Mouse (Mus musculus) hindbrain, postnatal 0 days (tissue): ENCODE data around the gene Pik3c2a. TPM values are rescaled to one million over a fixed set of nuclear protein-coding genes. Genes with fewer than 3 reads are reported as not detected.

Source experiments
- ATAC-seq: fragments of 200-750 bp; cut with Nextera tagmentation; 2 replicates; pipeline ENCODE4 v1.8.0; 2017; ENCODE audit warnings: mild to moderate bottlenecking, moderate TSS enrichment, moderate library complexity
- DNase-seq: peaks from one replicate; pipeline ENCODE4 v3.0.0-alpha.2; 2015; ENCODE audit warnings: low spot score
- H3K27ac ChIP-seq: fragments of 300-500 bp; sonication (generic); 2 replicates; pipeline ENCODE4 v1.5.1; 2014; ENCODE audit warnings: mild to moderate bottlenecking
- H3K27me3 ChIP-seq: fragments of 300-500 bp; sonication (generic); 2 replicates; pipeline ENCODE4 v1.6.1; 2014; ENCODE audit warnings: low read length, mixed read lengths; ENCODE audit not compliant: insufficient read depth
- H3K36me3 ChIP-seq: fragments of 300-500 bp; sonication (generic); 2 replicates; pipeline ENCODE4 v1.6.1; 2014; ENCODE audit warnings: low read length, mixed read lengths; ENCODE audit not compliant: insufficient read depth
- H3K4me1 ChIP-seq: fragments of 300-500 bp; sonication (generic); 2 replicates; pipeline ENCODE4 v1.6.1; 2014; ENCODE audit warnings: antibody characterized with exemption, low read length, mixed read lengths; ENCODE audit not compliant: insufficient read depth
- H3K4me2 ChIP-seq: fragments of 300-500 bp; sonication (generic); 2 replicates; pipeline ENCODE4 v1.6.1; 2014; ENCODE audit warnings: low read depth, mild to moderate bottlenecking, low read length, moderate library complexity, mixed read lengths
- H3K4me3 ChIP-seq: fragments of 300-500 bp; sonication (generic); 2 replicates; pipeline ENCODE4 v1.5.1; 2014; ENCODE audit warnings: low read length
- H3K9ac ChIP-seq: fragments of 300-500 bp; sonication (generic); replicated peaks from 2 replicates; pipeline ENCODE4 v1.6.1; 2014; ENCODE audit warnings: mild to moderate bottlenecking, low read length, moderate library complexity, mixed read lengths
- H3K9me3 ChIP-seq: fragments of 300-500 bp; sonication (generic); 2 replicates; pipeline ENCODE4 v1.6.1; 2016; ENCODE audit warnings: low read length, mixed read lengths
- CTCF ChIP-seq: IDR thresholded peaks from 2 replicates; pipeline ENCODE4 v1.5.1; 2016; ENCODE audit warnings: antibody characterized with exemption, control low read depth, low read depth
- WGBS: fragments of 180-500 bp; shearing (Covaris S2); extraction: QIAGEN DNeasy Blood & Tissue Kit; methylation state at CpG from one replicate; pipeline ENCODE4 v1.1.7; 2014; 5-methylcytosine and 5-hydroxymethylcytosine counted together
- polyA plus RNA-seq: library from polyadenylated mRNA; unstranded; fragments of >200 nt; fragmentation: Nextera tagmentation; extraction: Ambion mirVana; gene quantifications from 2 replicates; pipeline ENCODE4 v1.2.1, GENCODE M21; 2015
- total RNA-seq: library from RNA; depleted of rRNA; stranded (reverse); fragments of >200 nt; gene quantifications from 2 replicates; pipeline ENCODE4 v1.2.3, GENCODE M21; 2014

Gene Pik3c2a
- total and polyA plus RNA-seq, 2 experiments from 2014 or later, result 9.5 to 24.3 TPM

- Histone ChIP-seq H3K9ac (no peak overlapping the region), H3K4me2 (no peak overlapping the region), H3K4me3 (no peak overlapping the region), H3K27me3 (no peaks in the 10 kb centered on the region), H3K36me3 (no peaks in the 10 kb centered on the region), H3K9me3 (no peaks in the 10 kb centered on the region), H3K4me1 (no peaks in the 10 kb centered on the region), H3K27ac (no peak overlapping the region)
- no peak for TF ChIP-seq CTCF
- DNase-seq (no peak), ATAC-seq (no peak)
These were observed 32.6 kb upstream of the Pik3c2a start for GRCm38 (mm10) chr7:116475836-116476235.

- DNase-seq, result no peak
These were observed 18.9 kb upstream of the Pik3c2a start for GRCm38 (mm10) chr7:116462114-116462513.

GRCm38 (mm10) chr7:116458985-116459441, 15.8 kb upstream of the Pik3c2a start:
- ATAC-seq, result no peak
- H3K27ac ChIP-seq, result no peak overlapping the region
- TF ChIP-seq CTCF, result peak; percentile 74
- H3K4me2 ChIP-seq, result no peak overlapping the region
- H3K9me3 ChIP-seq, result no peaks in the 10 kb centered on the region
- H3K36me3 ChIP-seq, result no peaks in the 10 kb centered on the region
- H3K4me3 ChIP-seq, result no peak overlapping the region
- 35% methylated on average over 3 of the region's 3 CpGs for WGBS
- no peaks in the 10 kb centered on the region for H3K4me1 ChIP-seq
- no peak overlapping the region for H3K9ac ChIP-seq
- no peaks in the 10 kb centered on the region for H3K27me3 ChIP-seq
- DNase-seq, result peak; percentile 66

More at GRCm38 (mm10) chr7:116462114-116462513, 18.9 kb upstream of the Pik3c2a start:
- Histone ChIP-seq H3K9ac (no peak overlapping the region), H3K4me1 (no peaks in the 10 kb centered on the region), H3K4me2 (no peak overlapping the region), H3K9me3 (no peaks in the 10 kb centered on the region), H3K27ac (no peak overlapping the region), H3K36me3 (no peaks in the 10 kb centered on the region), H3K27me3 (no peaks in the 10 kb centered on the region), H3K4me3 (no peak overlapping the region)
- ATAC-seq, result no peak
- WGBS, result 61% methylated on average over 8 of the region's 8 CpGs
- TF ChIP-seq CTCF, result no peak

GRCm38 (mm10) chr7:116457391-116457790, 14.1 kb upstream of the Pik3c2a start:
- no peaks in the 10 kb centered on the region for H3K9me3 ChIP-seq
- H3K36me3 ChIP-seq, result no peaks in the 10 kb centered on the region
- no peak overlapping the region for H3K9ac ChIP-seq
- H3K4me1 ChIP-seq, result no peaks in the 10 kb centered on the region
- no peak for ATAC-seq
- no peak for DNase-seq
- no peak overlapping the region for H3K27ac ChIP-seq
- no peaks in the 10 kb centered on the region for H3K27me3 ChIP-seq
- no peak overlapping the region for H3K4me3 ChIP-seq
- no peak for TF ChIP-seq CTCF
- WGBS, result 76% methylated on average over 6 of the region's 6 CpGs
- no peak overlapping the region for H3K4me2 ChIP-seq

- no peak for ATAC-seq
- no peak for TF ChIP-seq CTCF
- no peak for DNase-seq
These were observed 13.7 kb upstream of the Pik3c2a start for GRCm38 (mm10) chr7:116456964-116457363.

GRCm38 (mm10) chr7:116446645-116447044, 3.4 kb upstream of the Pik3c2a start:
- TF ChIP-seq CTCF, result no peak
- Histone ChIP-seq H3K4me1 (no peaks in the 10 kb centered on the region), H3K27me3 (no peaks in the 10 kb centered on the region), H3K9ac (no peak overlapping the region), H3K4me2 (no peak overlapping the region), H3K9me3 (no peaks in the 10 kb centered on the region), H3K27ac (no peak overlapping the region), H3K4me3 (no peak overlapping the region), H3K36me3 (no peaks in the 10 kb centered on the region)
- WGBS, result 75% methylated on average over 3 of the region's 3 CpGs
- no peak for ATAC-seq
- DNase-seq, result no peak

More at GRCm38 (mm10) chr7:116456964-116457363, 13.7 kb upstream of the Pik3c2a start:
- no peak overlapping the region for H3K4me3 ChIP-seq
- no peaks in the 10 kb centered on the region for H3K9me3 ChIP-seq
- H3K9ac ChIP-seq, result no peak overlapping the region
- no peaks in the 10 kb centered on the region for H3K36me3 ChIP-seq
- H3K27ac ChIP-seq, result no peak overlapping the region
- H3K4me2 ChIP-seq, result no peak overlapping the region
- H3K4me1 ChIP-seq, result no peaks in the 10 kb centered on the region
- 83% methylated on average over 4 of the region's 4 CpGs for WGBS
- no peaks in the 10 kb centered on the region for H3K27me3 ChIP-seq

GRCm38 (mm10) chr7:116444326-116444809, 1.1 kb upstream of the Pik3c2a start:
- H3K9ac ChIP-seq, result peak overlapping the region; percentile 57; the same call in 1 of the 2 replicates
- 2% methylated on average over 2 of the region's 2 CpGs for WGBS

More at GRCm38 (mm10) chr7:116444326-116444809, 1.1 kb upstream of the Pik3c2a start:
- peak overlapping the region; percentile 55 for H3K4me3 ChIP-seq
- H3K4me2 ChIP-seq, result peak overlapping the region; percentile 79
- TF ChIP-seq CTCF, result no peak
- ATAC-seq, result no peak
- H3K9me3 ChIP-seq, result no peaks in the 10 kb centered on the region
- H3K27me3 ChIP-seq, result no peaks in the 10 kb centered on the region
- H3K27ac ChIP-seq, result peak overlapping the region; percentile 83
- no peaks in the 10 kb centered on the region; the same call in 1 of the 2 replicates for H3K4me1 ChIP-seq
- DNase-seq, result no peak
- no peaks in the 10 kb centered on the region for H3K36me3 ChIP-seq
